Comparison of ENCODE assay signal across 18 mouse cellular contexts in genomic region chr12:41118358-41118757, GRCm38 (mm10).
A peak's percentile ranks its signal among the peaks of the same experiment; 100 is the strongest.
DNase-seq lines count a peak whose midpoint lies in the region; TF ChIP-seq lines count a peak whose summit lies in the region.
"Had no signal": no experiment of that assay in that cellular context is flagged by ENCODE, and none has a peak within 500 bp of the region (broad histone marks: within the 10 kb centered on the region; RNA-seq: fewer than 3 reads in every experiment).

No protein-coding gene starts in this region.

- peaks cover 6 to 10% of the 10 kb centered on the region in 2 experiments for H3K4me1 ChIP-seq in MEL (ENCODE audit: control insufficient read depth in 1 of 2, insufficient read depth in 2 of 2, low read length in 2 of 2)
- H3K4me1 ChIP-seq in hindbrain, embryonic 10.5 days (replicated peaks), result no peaks in the 10 kb centered on the region

- H3K9me3 ChIP-seq in MEL (replicated peaks; ENCODE audit: insufficient read depth, low read length), result no peaks in the 10 kb centered on the region
- H3K9me3 ChIP-seq in hindbrain, embryonic 10.5 days, result no peaks in the 10 kb centered on the region
- H3K9me3 ChIP-seq: G1E had no signal

- H3K27ac ChIP-seq in MEL (ENCODE audit: control insufficient read depth, low read depth, low read length), result no peak overlapping the region
- no peak overlapping the region for H3K27ac ChIP-seq in hindbrain, embryonic 10.5 days

- H3K4me3 ChIP-seq in MEL (ENCODE audit: control insufficient read depth in 1 of 2, insufficient read depth in 1 of 2, low read depth in 2 of 2, low read length in 2 of 2), result no peak overlapping the region
- no peak overlapping the region for H3K4me3 ChIP-seq in hindbrain, embryonic 10.5 days

- no peak for TF ChIP-seq POLR2A in MEL (IDR thresholded peaks at IDR 0.05; ENCODE audit: control insufficient read depth in 1 of 2, insufficient read depth in 1 of 2, low read depth in 1 of 2, low read length in 2 of 2, poor library complexity in 1 of 2)

- TF ChIP-seq RAD21 in MEL (IDR thresholded peaks at IDR 0.05; ENCODE audit: low read depth, low read length), result no peak

- TF ChIP-seq EP300 in MEL (IDR thresholded peaks at IDR 0.05; ENCODE audit: low read depth in 1 of 2, low read length in 2 of 2), result peak; percentile 49 to 63; a peak in 3 of 4 replicates

- no peak for TF ChIP-seq CTCF in MEL (IDR thresholded peaks at IDR 0.05 in 2 of 3, conservative IDR thresholded peaks at IDR 0.05 in 1 of 3; ENCODE audit: control insufficient read depth in 1 of 3, insufficient read depth in 1 of 3, low read depth in 2 of 3, low read length in 3 of 3, poor library complexity in 1 of 3, severe bottlenecking in 1 of 3)

- peaks cover 0 to 13% of the 10 kb centered on the region in 2 experiments; a peak in 2 of 4 replicates for H3K36me3 ChIP-seq in MEL (ENCODE audit: control insufficient read depth in 1 of 2, insufficient read depth in 2 of 2, low read length in 2 of 2)
- no peaks in the 10 kb centered on the region for H3K36me3 ChIP-seq in hindbrain, embryonic 10.5 days
- H3K36me3 ChIP-seq: G1E had no signal

- H3K79me2 ChIP-seq in MEL (ENCODE audit: control insufficient read depth, insufficient read depth, low read length, poor library complexity), result no peaks in the 10 kb centered on the region

- H3K27me3 ChIP-seq in MEL (ENCODE audit: control insufficient read depth in 1 of 2, insufficient read depth in 2 of 2, low read length in 2 of 2), result no peaks in the 10 kb centered on the region
- no peaks in the 10 kb centered on the region for H3K27me3 ChIP-seq in hindbrain, embryonic 10.5 days (ENCODE audit: insufficient read depth, poor library complexity, severe bottlenecking)
- H3K27me3 ChIP-seq: CH12.LX, Patski had no signal

- H3K9ac ChIP-seq in MEL (ENCODE audit: control insufficient read depth, low read depth, low read length, poor library complexity, severe bottlenecking), result no peak overlapping the region

- DNase-seq in heart, adult 11 months, result peak; percentile 1
- no peak for DNase-seq in heart, postnatal 4 days
- no peak for DNase-seq in MEL (ENCODE audit: low read depth, low spot score)
- no peak for DNase-seq in hindbrain, embryonic 10.5 days (ENCODE audit: low spot score)
- DNase-seq: adrenal gland, adult 2 months; adrenal gland, adult 8-10 months; adrenal gland, postnatal 10 days; adrenal gland, postnatal 14 days; adrenal gland, postnatal 25 days; adrenal gland, postnatal 36 days; B cell, adult 2 months; cerebellum, adult 11 months; cerebellum, adult 11-12 months; cerebellum, adult 18-20 months; cerebellum, adult 2 months had no signal

TF ChIP-seq in MEL, 35 proteins besides CTCF, POLR2A, EP300 and RAD21:
- TF ChIP-seq BHLHE40 (IDR thresholded peaks at IDR 0.05; ENCODE audit: borderline replicate concordance, low read depth, low read length) (no peak), GATA1 (IDR thresholded peaks at IDR 0.05; ENCODE audit: low read depth, low read length) (peak; percentile 64; the same call in 1 of the 2 replicates), TCF12 (IDR thresholded peaks at IDR 0.05; ENCODE audit: low read depth, low read length) (peak; percentile 62; the same call in 1 of the 2 replicates)
